Mouse (Mus musculus) spleen, adult 2 months (tissue): ENCODE measurements around the gene Ccdc12.

ENCODE experiments used
- CTCF ChIP-seq: fragments of 200-500 bp; IDR thresholded peaks from 2 replicates; pipeline ENCODE4 v1.5.1; 2011; ENCODE audit warnings: mild to moderate bottlenecking, inconsistent platforms; ENCODE audit not compliant: insufficient read depth, insufficient read length, insufficient replicate concordance; ENCODE audit errors: extremely low read depth
- POLR2A ChIP-seq: fragments of 200-500 bp; IDR thresholded peaks from 2 replicates; pipeline ENCODE4 v1.6.1; 2011; ENCODE audit warnings: low read depth, low read length, inconsistent platforms

DNA sequence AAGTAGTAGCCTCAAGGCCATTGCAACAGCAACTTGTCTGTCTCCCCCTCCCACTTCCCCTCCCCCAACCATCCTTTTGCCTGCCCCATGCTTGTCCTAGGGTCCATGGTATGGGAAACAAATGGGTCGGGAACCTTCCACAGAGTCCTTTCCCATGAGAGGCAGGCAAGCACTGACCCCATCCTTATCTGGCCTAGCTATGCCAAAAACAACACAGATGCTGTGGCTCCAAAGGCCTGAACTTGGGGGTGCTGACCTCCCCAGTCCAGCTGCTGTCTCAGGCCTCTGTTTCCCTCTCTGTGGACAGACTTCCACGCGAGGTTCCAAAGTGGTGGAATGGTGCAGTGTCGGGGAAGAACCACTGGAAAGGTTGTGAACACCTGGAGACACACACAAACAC is 97.5 kb downstream of the Ccdc12 start:
- no peak for TF ChIP-seq POLR2A
- no peak for TF ChIP-seq CTCF
